Mouse (Mus musculus): ENCODE data around the gene Ablim1. TPM values are rescaled to one million over a fixed set of nuclear protein-coding genes. Genes with fewer than 3 reads are reported as not detected.

The Ablim1 gene
- polyA plus RNA-seq, 1 experiment from 2014 or later = 48.0 TPM

DNA sequence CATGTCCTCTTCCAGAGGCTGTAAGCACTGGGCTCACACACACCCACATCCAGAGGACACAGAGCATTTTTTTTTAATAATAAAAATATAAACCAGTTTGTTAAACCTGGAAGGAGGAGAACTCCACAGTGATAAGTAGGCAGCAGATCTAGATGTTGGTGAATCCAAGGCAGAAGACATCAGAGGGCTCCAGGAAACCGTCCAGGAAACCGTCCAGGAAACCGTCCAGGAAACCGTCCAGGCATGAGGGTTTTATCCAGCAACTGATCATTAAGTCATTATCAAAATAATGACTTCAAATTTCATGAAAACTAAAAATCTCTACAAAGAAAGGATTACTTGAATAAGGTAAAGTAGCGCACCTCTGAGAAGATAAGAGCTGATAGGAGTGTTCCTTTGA lies 65.9 kb downstream of the Ablim1 start:
- Histone ChIP-seq H3K4me3 (no peak overlapping the region), H3K4me1 (replicated peaks) (peaks cover under 1% of the 10 kb centered on the region; the same call in 1 of the 2 replicates), H3K27ac (replicated peaks) (no peak overlapping the region), H3K36me3 (no peaks in the 10 kb centered on the region), H3K27me3 (no peaks in the 10 kb centered on the region), H3K9ac (no peak overlapping the region), H3K4me2 (no peak overlapping the region), H3K9me3 (no peaks in the 10 kb centered on the region)
- WGBS = 89% methylated on average over 5 of the region's 5 CpGs
- no peak for ATAC-seq (ENCODE audit: low read depth)

DNA sequence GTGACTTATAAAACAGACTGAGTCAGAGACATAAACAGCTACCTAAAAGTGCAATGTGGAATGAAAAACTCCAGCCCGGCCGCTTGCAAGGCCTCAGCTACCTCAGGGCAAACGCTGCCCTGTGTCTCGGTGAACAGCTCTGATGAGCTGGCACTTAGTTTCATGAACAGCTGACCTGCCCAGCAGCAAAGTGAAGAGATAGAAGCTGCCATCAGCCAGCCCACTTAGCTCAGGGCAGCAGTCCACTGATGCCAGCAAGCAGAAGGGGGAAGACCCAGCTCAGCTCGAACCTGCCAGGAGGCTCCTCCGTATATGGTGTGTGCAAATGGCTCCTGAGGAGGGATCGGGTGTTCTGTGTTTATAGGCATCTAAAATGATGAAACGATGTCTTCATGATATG lies 67.5 kb downstream of the Ablim1 start:
- Histone ChIP-seq H3K4me3 (no peak overlapping the region), H3K4me1 (replicated peaks) (peaks cover 8% of the 10 kb centered on the region; the same call in 1 of the 2 replicates), H3K27me3 (no peaks in the 10 kb centered on the region), H3K27ac (replicated peaks) (no peak overlapping the region), H3K9ac (no peak overlapping the region), H3K36me3 (no peaks in the 10 kb centered on the region), H3K9me3 (no peaks in the 10 kb centered on the region), H3K4me2 (no peak overlapping the region)
- WGBS = 83% methylated on average over 8 of the region's 8 CpGs
- no peak for ATAC-seq (ENCODE audit: low read depth)

DNA sequence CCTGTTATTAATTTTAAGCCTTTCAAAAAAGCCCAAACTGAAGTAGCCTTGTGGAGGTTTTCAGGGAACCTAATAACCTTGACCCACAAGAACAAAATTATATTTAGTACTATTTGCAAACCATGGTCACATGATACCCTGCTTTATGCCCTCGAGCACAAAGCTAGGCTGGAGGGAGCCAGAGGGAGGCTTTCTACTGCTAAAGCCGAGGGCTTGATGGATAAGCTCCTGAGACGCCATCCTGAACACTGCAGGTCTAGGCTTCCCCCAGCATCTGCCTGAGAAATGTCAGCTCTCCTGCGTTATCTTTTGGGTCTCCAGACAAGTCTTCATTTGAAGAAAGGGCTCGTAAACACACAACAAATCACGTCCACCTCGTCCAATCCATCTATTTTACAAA lies 70.4 kb downstream of the Ablim1 start:
- H3K27ac ChIP-seq (replicated peaks) = no peak overlapping the region
- H3K9ac ChIP-seq = no peak overlapping the region
- H3K4me1 ChIP-seq (replicated peaks) = peaks cover 20% of the 10 kb centered on the region; the same call in 1 of the 2 replicates
- H3K4me3 ChIP-seq = no peak overlapping the region
- no peaks in the 10 kb centered on the region for H3K36me3 ChIP-seq
- no peaks in the 10 kb centered on the region for H3K27me3 ChIP-seq
- no peak for ATAC-seq (ENCODE audit: low read depth)
- no peaks in the 10 kb centered on the region for H3K9me3 ChIP-seq
- H3K4me2 ChIP-seq = no peak overlapping the region
- 76% methylated on average over 7 of the region's 7 CpGs for WGBS

DNA sequence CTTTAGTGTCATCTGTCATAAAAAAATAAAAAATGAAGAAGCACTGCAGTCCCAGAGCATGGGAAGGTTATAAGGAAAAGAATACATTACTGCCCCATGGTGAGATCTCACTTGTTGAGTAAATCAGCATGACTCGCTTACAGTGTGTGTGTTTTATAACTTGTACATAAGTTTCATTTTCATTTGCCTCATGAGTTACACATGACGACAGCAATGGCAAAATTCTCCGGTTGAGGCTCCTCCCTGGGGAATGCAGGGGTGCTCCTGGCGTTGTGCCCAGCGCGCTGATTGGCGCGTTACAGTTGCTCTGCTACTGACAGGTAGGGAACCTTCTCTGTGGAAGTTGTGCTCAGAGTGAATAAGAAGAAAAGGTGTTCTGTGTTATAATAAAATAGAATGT lies 71.1 kb downstream of the Ablim1 start:
- Histone ChIP-seq H3K4me3 (no peak overlapping the region), H3K27me3 (no peaks in the 10 kb centered on the region), H3K9me3 (no peaks in the 10 kb centered on the region), H3K9ac (no peak overlapping the region), H3K4me2 (no peak overlapping the region), H3K27ac (replicated peaks) (no peak overlapping the region), H3K36me3 (no peaks in the 10 kb centered on the region), H3K4me1 (replicated peaks) (peaks cover 20% of the 10 kb centered on the region; the same call in 1 of the 2 replicates)
- ATAC-seq (ENCODE audit: low read depth) = no peak
- WGBS = 77% methylated on average over 8 of the region's 8 CpGs

DNA sequence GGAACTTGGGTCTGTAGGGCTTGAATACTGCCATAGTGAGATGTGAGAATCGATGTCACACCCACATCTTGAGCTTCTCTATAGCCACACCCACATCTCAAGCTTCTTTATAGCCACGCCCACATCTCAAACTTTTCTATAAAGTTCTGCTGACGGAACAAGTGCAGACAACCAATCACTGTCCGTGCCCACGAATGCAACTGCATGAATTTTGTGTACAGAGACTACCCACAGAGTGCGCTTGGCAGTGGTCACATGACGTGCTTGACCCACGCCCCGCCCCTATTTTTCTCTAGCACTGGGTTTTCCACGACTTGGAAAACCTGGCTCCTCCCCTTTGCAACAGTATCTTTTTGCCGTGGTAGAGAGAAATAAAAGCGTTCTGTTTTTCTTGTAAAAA lies 71.5 kb downstream of the Ablim1 start:
- no peak for ATAC-seq (ENCODE audit: low read depth)
- Histone ChIP-seq H3K4me2 (no peak overlapping the region), H3K9ac (no peak overlapping the region), H3K4me1 (replicated peaks) (peaks cover 23% of the 10 kb centered on the region), H3K27me3 (no peaks in the 10 kb centered on the region), H3K4me3 (no peak overlapping the region), H3K27ac (replicated peaks) (no peak overlapping the region), H3K36me3 (no peaks in the 10 kb centered on the region), H3K9me3 (no peaks in the 10 kb centered on the region)
- 78% methylated on average over 12 of the region's 12 CpGs for WGBS

DNA sequence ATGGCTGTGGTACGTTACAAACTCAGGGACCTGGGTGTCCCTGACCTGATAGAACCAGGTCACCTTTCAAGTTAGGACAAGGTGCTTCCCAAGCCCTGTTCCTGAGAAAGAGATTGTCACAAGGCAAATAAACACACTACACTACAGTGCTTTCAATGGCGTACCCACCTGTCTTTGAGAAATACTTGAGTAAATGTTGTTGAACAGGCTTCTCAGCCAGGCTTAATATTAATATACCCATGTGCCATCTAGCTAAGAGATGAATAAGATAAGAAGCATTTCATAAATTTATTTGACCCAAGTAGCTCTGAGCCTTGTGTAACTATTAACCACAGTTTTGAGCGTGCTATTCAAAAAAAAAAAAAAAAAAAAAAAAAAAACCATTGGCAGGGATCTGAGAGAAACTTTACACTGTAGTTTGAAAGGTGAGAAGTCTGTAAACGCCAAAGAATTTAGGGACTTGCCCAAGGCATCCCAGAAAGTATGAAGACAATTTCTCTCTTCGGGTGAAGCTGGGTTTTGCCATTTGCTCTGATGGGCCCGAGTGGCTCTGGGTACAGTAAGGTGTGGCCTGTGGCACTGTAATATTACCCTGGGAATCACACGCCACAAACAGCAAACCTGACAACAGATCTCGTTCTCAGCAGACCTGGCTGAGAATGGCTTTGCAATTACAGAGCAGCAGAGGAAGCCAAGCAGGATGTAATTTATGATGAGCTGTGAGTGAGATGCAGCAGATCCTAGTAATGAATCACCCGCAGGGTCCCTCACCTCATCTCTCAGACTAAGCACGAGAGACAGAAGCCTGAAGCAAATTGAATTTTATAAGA lies 73.1 kb downstream of the Ablim1 start:
- no peaks in the 10 kb centered on the region for H3K36me3 ChIP-seq
- H3K9me3 ChIP-seq = no peaks in the 10 kb centered on the region
- H3K27ac ChIP-seq (replicated peaks) = peak overlapping the region; percentile 52
- peak; percentile 27; the same call in 1 of the 2 replicates for ATAC-seq (ENCODE audit: low read depth)
- no peak overlapping the region for H3K4me3 ChIP-seq
- peaks cover 24% of the 10 kb centered on the region for H3K4me1 ChIP-seq (replicated peaks)
- WGBS = 59% methylated on average over 10 of the region's 10 CpGs
- no peaks in the 10 kb centered on the region for H3K27me3 ChIP-seq
- no peak overlapping the region for H3K4me2 ChIP-seq
- no peak overlapping the region for H3K9ac ChIP-seq

DNA sequence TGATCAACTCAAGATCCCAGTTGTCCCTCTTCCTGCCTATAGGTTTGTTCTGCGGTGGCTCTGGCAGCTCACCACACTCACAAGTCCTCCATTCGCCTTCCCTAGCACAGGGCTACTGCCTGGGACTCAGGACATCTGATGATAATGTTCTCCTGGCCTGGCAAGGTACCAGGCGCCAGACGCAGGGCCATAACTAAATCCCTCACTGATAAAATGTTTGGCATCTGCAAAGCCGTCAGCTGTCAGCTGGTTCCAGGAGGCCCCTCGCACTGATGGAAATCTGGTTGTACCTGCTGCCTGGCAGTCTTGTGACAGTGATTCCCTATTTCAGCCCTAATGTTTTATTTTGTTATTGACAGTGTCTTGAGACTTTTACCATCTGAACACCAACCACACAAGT lies 74.5 kb downstream of the Ablim1 start:
- no peak for ATAC-seq (ENCODE audit: low read depth)
- Histone ChIP-seq H3K9me3 (no peaks in the 10 kb centered on the region), H3K4me3 (no peak overlapping the region), H3K36me3 (no peaks in the 10 kb centered on the region), H3K4me2 (no peak overlapping the region), H3K4me1 (replicated peaks) (peaks cover 24% of the 10 kb centered on the region), H3K9ac (no peak overlapping the region), H3K27me3 (no peaks in the 10 kb centered on the region), H3K27ac (replicated peaks) (no peak overlapping the region)
- 82% methylated on average over 6 of the region's 6 CpGs for WGBS

DNA sequence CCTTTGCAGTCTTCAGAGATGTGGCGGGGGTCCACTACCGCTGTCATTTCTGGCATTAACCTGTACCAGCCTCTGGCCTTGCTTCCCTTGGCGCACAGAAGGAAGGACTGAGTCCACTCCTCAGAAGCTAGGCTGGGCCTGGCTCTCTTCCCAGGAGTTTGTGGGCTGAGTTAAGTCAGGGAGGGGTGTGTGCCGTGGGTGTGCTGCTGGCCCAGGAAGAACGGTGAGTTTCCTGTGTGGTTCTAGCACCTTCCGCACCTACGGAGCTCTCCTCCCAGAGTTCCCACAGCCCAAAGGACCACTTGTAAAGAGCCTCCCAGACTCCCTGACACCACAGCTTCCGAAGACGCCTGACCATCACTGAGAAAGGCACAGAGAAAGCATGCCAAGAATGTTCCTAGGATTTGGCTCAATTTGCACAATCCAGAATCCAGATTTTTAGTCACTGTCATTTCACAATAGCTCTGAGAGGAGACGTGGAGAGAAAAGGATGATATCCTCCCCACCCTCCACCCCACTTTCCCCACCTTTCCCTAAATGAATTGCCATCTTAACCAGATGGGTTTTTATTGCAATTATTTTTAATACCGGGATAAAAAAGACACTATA lies 75.4 kb downstream of the Ablim1 start:
- Histone ChIP-seq H3K4me2 (no peak overlapping the region), H3K9ac (no peak overlapping the region), H3K4me1 (replicated peaks) (peaks cover 24% of the 10 kb centered on the region), H3K36me3 (no peaks in the 10 kb centered on the region), H3K27ac (replicated peaks) (no peak overlapping the region), H3K9me3 (no peaks in the 10 kb centered on the region), H3K4me3 (no peak overlapping the region), H3K27me3 (no peaks in the 10 kb centered on the region)
- ATAC-seq (ENCODE audit: low read depth) = no peak
- 84% methylated on average over 11 of the region's 11 CpGs for WGBS

DNA sequence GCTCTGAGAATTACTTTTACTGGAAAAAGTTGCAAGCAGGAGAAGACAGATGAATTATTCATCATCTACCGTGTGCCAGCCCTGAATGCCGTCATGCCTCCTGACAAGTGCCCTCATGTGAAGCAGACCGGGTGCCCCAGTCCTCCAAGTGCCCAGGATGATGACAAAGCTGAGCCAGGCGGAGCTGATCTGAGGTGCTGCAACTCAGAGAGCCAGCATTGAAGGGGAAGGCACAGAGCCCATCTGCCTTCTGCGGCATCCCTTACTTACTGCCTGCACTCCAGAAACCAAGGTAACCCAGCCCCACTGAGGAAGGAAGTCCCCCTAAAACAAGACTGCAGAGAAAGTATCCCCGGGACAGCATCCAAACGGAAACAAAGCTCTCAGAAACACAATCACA lies 76.3 kb downstream of the Ablim1 start:
- peaks cover 21% of the 10 kb centered on the region for H3K4me1 ChIP-seq (replicated peaks)
- H3K4me3 ChIP-seq = no peak overlapping the region
- H3K9ac ChIP-seq = no peak overlapping the region
- no peaks in the 10 kb centered on the region for H3K9me3 ChIP-seq
- no peak overlapping the region for H3K4me2 ChIP-seq
- H3K27ac ChIP-seq (replicated peaks) = no peak overlapping the region
- 66% methylated on average over 7 of the region's 7 CpGs for WGBS
- no peak for ATAC-seq (ENCODE audit: low read depth)
- no peaks in the 10 kb centered on the region for H3K27me3 ChIP-seq
- no peaks in the 10 kb centered on the region for H3K36me3 ChIP-seq

DNA sequence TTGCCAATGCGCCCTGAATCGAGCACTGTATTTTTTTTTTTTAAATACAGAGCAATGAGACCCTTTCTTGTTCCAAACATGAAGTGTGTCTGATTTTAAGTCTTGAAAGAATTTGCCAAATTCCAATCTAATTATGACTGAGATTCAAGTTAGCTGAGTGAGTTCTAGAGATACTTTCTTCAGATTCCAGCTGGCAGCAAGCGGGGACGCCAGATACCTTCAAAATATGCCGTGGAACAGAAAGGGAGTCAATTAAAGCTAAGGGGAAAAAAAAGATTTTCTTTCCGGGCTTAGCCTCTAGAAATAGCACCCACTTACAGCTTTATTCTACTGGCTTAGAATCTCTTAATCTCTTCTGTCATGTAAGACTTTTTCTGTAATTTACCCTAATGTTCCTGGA lies 77.2 kb downstream of the Ablim1 start:
- no peak overlapping the region for H3K27ac ChIP-seq (replicated peaks)
- H3K9ac ChIP-seq = no peak overlapping the region
- WGBS = 88% methylated on average over 6 of the region's 6 CpGs
- H3K4me2 ChIP-seq = no peak overlapping the region
- no peaks in the 10 kb centered on the region for H3K27me3 ChIP-seq
- no peak for ATAC-seq (ENCODE audit: low read depth)
- no peak overlapping the region for H3K4me3 ChIP-seq
- no peaks in the 10 kb centered on the region for H3K9me3 ChIP-seq
- peaks cover 19% of the 10 kb centered on the region for H3K4me1 ChIP-seq (replicated peaks)
- no peaks in the 10 kb centered on the region for H3K36me3 ChIP-seq

DNA sequence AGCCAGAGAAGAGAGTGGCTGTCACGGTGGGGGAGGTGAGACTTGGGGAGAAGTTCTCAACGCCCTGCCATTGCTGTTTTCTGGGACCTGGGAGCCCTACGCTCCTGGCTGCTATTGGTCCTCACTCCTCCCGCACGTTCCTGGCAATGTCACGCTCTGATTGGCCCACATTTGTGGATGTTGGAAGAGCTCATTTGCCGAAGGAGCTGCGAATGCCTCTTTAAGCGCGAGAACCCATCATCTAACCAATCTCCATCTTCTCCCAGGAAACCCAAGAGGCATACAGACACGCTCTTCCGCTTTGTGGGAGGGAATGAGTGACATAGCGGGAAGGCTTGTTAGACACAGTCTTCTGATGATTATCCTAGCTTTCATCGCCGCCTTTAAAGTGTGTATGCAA lies 78.1 kb downstream of the Ablim1 start:
- peaks cover 11% of the 10 kb centered on the region for H3K4me1 ChIP-seq (replicated peaks)
- no peaks in the 10 kb centered on the region for H3K36me3 ChIP-seq
- H3K27ac ChIP-seq (replicated peaks) = no peak overlapping the region
- 79% methylated on average over 15 of the region's 15 CpGs for WGBS
- no peak overlapping the region for H3K4me3 ChIP-seq
- no peak overlapping the region for H3K4me2 ChIP-seq
- ATAC-seq (ENCODE audit: low read depth) = no peak
- H3K9ac ChIP-seq = no peak overlapping the region
- no peaks in the 10 kb centered on the region for H3K27me3 ChIP-seq
- H3K9me3 ChIP-seq = no peaks in the 10 kb centered on the region

DNA sequence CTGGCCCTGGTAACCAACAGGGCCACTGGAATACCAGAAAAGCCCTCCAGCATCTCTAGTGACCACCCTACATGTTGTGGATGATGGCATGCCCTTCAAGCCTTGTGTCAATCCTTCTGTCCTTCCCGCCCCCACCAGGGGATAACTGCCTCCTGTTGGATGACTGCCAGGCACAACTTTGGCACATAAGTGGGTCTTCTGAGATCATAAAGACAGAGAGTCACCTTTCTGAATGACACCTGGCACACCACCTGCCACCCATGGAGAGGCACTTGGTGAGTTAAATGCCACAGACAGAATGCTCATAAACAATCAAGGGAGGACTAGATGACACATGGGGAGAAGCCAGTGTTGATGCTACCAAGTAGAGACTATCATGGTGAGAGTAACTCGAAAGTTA lies 78.8 kb downstream of the Ablim1 start:
- 92% methylated on average over 2 of the region's 2 CpGs for WGBS
- Histone ChIP-seq H3K36me3 (no peaks in the 10 kb centered on the region), H3K4me2 (no peak overlapping the region), H3K27ac (replicated peaks) (no peak overlapping the region), H3K9ac (no peak overlapping the region), H3K9me3 (no peaks in the 10 kb centered on the region), H3K4me3 (no peak overlapping the region), H3K4me1 (replicated peaks) (peaks cover 8% of the 10 kb centered on the region), H3K27me3 (no peaks in the 10 kb centered on the region)
- no peak for ATAC-seq (ENCODE audit: low read depth)
